Mouse (Mus musculus): Measurements from ENCODE around the gene Zfp507.

- TF ChIP-seq POLR2A (IDR thresholded peaks at IDR 0.05; ENCODE audit: insufficient read depth, low read length), result no peak
- no peak for TF ChIP-seq EP300 (IDR thresholded peaks at IDR 0.05; ENCODE audit: insufficient read depth, low read depth, low read length)
- no peak for TF ChIP-seq CTCF (IDR thresholded peaks at IDR 0.05; ENCODE audit: low read depth, low read length)
Measured at GRCm38 (mm10) chr7:35794145-35794664, 8.6 kb downstream of the Zfp507 start.
